Mouse (Mus musculus) adipocyte (in vitro differentiated cells): ENCODE results near the gene Itpr3.

Experiments used
- DNase-seq: peaks from one replicate; pipeline ENCODE4 v3.0.0-alpha.2; 2016; ENCODE audit warnings: low spot score

Gene Itpr3

DNA sequence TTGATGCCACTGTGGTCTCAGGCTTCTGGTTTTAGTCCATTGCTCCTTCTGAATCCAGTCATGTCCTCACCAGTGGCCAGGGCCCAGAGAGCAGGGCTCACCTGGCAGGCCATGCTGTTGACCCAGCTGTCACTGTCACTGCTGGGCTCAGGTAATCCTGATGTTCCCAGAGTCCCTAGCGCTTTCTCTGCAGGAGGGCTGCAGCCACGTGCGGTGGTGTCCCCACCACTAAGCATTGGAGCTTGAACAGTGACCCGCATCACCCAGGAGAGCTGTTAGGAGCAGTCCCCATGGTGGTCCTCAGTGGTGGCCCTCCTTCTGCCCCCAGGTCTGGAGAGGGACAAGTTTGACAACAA is 62.4 kb downstream of the Itpr3 start:
- no peak for DNase-seq

DNA sequence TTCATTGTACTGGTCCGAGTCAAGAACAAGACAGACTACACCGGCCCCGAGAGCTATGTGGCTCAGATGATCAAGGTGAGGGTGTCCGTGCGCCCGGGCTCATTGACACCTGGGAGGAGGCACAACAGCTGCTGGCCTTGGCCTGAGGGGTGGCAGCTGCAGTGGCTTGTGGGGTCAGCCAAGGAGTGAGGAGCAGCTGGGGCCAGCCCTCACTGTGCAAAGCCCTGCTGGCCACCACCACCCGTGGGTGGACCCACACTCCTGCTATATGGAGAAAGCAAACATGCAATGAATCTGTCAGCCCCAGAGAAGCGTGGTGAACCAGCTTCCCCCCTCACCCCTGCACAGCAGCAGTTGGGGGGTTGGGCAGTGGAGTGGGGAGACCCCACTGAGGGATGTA is 62.9 kb downstream of the Itpr3 start:
- no peak for DNase-seq

DNA sequence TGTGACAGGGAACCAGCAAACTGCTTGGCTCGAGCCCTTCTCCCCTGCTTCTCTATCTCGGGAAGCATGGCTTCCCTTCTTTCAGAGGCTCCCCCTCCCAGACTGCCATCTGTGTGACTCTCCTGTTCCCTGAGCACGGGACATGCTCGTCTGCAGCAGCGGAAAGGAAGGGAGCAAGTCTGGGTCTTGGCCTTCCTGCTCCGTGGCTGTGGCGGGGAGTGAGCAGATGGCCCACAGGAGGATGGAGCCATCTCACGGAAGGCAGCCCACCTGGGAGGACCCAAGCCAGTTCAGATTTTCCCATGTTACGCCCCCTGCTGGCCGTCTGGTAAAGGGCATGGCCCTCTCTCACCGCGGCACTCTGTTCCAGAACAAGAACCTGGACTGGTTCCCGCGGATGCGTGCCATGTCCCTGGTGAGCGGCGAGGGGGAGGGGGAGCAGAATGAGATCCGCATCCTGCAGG is 63.5 kb downstream of the Itpr3 start:
- DNase-seq: no peak

DNA sequence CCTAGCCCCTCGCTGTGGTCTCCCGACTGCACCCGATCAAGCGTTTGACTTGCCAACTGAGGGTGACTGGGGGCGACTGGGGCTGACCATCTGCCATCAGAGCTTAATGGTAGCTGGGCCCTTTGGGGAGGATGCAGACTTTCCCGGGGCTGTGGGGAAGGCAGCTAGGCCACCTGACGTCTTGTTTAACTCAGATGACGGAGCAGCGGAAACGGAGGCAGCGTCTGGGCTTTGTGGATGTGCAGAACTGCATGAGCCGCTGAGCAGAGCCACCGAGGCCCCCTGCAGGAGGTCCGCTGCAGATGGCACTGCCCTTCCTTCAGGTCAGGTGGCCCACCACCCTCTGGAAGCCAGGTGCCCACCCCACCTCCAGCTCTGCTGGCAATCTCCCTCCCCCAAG is 64.2 kb downstream of the Itpr3 start:
- no peak for DNase-seq

DNA sequence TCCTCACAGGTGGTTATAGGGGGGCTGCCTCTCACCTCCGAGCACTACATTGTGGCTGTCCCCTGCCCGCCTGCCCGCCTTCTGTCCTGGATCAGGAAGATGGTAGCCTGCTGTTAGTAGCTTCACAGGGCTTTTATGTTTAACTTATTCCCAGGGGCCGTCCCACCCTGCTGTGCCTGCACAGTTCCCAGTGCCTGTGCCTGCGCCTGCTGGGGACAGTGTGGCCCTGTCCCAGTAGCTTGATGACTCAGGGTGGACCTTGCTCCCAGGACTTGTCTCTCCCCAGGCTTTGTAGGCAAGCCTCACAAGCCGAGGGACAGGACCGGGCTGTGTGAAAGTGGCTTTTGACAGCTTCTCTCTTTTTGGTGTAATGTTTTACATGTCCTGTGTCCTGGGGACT is 64.7 kb downstream of the Itpr3 start:
- no peak for DNase-seq

DNA sequence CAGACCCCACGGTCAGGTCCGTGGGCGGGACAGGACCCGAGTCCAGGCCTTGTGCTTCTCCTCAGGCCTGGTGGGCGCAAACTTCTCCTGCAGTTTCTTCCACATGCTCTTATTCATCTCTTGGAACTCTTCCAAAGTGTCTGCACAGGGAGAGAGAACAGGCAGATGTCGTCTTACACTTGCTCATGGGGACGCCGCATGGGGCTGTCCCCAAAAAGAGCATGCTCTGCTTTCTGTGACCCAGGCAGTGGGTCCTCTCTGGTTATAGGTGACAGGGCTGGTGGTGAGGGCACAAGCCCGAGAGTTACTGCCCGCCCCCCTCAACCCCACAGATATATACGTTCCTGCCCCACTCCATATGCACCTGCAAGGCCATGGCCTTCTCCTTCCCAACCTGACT is 65.6 kb downstream of the Itpr3 start:
- no peak for DNase-seq

DNA sequence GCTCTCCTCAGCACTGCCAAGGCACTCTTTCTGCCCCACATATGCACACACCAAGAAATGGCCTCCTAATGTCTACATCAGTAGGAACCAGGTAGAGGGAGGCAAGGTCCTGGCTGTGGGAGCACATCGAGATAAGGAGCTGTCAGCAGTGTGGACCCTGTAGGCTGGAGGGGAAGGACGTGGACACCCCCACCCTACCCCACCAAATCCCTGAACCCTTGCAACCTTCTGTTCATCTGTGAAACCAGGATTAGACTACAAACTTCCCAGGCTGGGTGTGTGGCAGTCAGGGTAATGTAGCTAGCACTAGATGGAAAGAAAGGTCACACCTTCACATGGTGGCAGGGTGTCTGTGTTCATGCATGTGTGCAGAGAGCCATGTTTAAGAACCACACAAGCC is 66.0 kb downstream of the Itpr3 start:
- no peak for DNase-seq

DNA sequence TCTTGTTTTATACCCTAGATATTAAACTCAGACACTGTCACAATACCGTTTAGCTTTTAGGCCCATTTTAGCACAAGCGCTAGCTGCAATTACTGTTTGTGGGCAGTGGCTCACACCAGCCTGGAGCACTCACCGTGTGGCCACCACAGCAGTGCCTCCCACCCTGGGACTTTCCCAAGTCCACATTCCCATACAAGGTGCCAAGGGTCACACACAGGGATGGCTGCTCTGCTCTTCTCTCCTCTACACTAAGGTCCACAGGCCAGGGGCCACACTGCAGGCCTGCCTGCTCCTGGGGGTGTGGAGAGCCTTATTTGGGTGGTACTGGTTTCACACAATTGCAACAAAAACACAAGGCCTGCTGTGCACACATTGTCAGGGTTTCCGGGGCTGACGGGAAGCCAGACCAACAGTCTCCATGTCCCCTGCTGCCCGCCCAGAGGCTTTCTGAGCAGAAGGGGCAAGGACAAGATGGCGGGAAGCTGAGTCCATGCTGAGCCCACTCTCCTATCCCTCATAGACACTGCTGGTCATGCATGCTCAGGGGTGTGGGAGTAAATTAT is 66.8 kb downstream of the Itpr3 start:
- DNase-seq: no peak

DNA sequence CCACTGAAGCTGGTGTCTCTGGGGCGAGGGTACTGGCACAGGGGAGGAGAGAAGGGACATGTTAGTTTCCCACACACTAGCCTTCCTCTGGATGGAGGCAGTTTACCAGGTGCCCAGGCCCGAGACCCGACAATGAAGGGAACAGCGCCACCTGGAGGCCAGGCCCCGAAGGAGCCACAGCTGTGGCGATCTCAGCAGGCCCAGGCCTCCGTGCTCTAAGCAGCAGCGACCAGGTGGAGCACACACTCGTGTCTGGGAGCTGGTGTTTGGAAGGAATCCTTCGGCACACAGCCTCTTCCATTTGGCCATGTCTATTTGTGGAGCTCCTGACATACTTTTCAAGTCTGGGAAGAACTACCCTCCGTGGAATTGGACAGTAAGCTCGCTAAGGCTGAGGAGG is 68.1 kb downstream of the Itpr3 start:
- peak; percentile 64 for DNase-seq

DNA sequence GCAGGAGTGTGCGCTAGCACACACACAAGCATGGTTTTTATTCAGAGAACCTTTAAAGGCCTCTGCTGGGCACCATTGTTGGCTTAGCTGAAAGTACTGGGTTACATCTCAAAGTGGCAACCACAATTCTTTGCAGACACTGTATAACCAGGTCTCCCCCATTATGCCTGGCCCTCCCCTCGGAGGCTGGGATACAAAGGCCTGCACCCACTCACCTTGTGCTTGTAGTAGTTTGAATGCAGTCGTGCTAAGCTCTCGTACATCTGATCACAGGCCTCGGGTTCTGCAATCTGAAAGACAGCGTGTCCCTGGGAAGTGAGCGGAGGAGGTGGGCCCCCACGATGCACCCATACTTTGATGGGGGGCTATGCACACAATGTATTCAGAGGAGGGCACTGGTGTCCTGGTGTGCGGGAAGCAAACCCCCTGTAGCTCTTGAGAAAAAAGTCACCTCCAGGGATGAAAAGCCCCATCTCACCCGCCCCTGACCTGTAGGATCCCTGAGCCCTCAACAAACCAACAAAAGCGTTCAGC is 68.6 kb downstream of the Itpr3 start:
- DNase-seq: no peak

DNA sequence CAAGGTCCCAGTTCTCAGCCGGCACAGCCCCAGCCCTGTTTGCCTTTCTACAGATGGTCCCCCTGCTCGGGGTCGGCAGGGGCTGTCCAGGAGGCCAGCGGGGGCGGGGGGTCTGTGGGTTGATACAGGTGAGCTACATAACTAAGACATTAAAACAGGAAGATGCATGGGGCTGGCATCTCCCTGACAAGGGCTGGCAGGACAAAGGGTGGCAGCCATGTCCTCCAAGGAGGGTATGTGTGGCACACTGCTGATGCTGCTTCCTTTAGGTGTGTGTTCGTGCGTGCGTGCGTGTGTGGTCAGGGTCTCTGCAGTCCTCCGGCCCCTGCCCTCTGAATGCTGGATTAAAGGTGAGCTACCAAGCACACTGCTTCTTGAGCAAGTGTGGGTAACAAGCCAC is 69.9 kb downstream of the Itpr3 start:
- DNase-seq: no peak

DNA sequence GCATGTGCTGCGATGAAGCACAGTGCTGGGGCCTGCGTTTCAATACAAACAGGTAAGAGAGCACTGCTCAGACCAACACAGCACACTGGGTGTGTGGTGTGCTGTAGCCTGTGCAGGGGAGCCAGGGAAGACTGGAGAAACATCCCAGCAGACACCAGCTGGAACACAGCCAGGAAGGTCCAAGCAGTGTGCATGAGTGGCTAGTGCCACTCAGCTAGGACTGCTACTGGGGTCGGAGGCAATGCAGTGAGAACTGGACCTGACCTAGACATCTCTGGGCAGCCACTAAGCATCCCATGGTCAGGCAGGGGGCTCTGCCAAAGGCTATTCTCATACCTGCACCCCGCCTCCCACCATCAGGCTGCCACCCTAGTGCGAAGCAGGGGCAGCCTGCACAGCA is 71.1 kb downstream of the Itpr3 start:
- no peak for DNase-seq

DNA sequence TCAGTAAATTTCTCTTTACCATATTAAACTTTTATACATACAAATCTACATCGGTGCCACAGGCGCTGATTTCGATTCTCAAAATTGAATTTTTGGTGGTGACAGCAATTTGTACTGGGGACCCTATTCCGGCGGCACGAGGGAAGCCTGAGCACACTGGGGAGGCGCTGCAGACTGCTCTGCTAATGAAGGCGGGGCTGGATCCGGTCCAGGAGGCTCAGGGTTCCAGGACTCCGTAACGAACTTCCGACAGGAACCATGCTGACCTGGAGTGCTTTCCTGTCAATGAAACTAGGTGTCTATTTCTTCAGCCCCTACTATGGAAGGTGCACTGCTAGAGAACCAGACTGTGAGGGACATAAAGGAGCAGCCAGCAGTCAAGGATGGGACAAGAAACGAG is 72.2 kb downstream of the Itpr3 start:
- no peak for DNase-seq

DNA sequence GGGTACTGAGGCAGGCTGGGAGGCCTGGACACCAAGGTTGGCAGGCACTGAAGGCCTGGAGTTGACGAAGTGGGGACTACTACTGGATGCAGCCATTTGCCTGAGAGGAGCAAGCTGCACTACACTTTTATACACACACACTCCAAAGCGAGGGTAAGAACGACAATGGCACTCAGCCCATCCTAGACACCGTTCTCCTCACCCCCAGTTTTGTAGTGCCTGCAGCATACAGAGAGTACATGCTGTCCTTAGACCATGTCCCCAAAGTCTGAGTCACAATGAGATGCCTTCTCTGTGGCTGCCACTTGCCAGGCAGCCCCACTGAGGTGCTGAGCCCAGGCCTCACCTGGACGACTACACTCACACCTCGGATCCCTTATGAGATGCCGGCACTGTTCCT is 72.7 kb downstream of the Itpr3 start:
- no peak for DNase-seq

DNA sequence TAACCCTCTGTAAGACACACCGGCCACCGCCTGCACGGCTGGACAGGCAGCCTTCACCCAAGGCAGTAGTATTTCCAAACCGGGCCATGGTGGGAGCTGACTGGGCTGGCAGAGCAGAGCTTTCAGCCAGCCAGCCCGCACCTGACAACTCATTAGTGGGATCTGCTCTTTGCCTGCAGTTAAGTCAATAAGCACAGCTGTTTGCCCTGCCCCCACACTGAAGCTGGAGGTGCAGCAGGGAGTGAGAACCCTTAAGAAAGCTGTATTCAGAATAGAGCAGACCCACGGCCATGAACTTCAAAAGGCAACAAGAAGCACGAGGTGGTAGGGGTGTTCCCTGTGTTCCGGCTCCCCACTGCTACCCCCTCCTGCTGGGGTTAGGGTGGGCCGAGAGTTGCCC is 73.1 kb downstream of the Itpr3 start:
- no peak for DNase-seq

DNA sequence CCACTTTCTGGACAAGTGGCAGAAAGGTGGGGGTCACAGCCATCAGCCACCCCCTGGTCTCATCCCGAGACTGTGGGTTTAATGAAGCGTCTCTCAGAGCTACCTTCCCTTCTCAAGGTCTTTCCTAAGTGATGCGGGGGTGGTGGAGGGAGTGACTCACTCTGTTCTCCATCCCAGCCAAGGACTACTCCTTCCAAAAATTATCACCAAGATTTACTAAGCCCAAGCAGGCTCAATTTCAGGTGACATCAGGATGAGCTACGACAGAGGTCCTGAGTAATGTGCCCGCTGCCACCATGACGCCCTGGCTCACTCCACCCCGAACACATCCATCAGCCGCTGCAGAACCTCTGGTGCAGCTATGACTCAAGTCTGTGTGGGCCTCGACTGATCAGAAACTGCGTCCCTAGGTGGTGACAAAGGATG is 74.1 kb downstream of the Itpr3 start:
- no peak for DNase-seq

DNA sequence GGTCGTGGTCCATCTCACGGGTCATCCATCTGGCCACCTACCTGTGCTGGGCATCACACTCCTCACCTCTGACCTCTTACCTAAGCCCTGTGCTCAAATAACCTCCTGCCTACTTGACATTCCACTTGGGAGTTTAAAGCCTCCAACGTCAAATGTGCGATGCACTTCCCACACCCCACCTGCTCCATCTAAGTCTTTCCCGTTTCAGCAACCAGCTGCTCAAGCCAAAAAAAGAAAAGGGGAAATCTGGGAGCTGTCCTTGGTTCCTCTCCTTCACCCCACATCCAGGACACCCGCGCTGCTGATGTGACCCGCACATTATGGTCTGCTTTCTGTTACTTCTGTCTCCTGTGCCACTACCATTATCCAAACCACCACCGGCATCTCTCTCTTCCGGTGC is 75.1 kb downstream of the Itpr3 start:
- no peak for DNase-seq

DNA sequence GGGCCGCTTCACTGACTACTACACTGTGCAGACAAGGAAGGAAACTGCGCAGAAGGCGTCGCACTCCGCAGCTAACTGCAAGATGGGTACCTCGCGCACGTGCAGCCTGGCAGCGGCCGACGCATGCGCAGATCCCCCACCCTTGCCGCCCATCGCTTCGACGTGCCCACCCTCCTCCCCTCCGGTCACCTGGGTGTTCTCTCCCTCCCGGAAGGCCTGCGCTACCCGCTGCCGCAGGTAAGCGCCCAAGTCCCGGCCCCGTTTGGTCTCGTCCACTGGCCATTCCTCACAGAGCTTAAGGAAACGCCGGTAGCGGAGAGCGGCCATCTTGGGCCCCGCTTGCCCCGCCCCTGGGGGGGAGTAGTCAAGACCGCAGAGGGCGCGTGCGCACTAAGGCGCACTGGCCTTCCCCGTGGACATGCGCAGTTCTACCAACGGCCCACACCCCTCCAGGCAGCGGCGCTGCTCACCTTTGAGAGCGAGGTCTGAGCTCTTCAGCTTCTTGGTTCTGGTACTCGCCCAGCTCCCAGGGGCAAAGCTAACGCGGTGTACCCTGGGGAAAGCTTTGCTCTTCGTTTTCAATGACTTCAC is 76.5 kb downstream of the Itpr3 start, which contains the start of gene Uqcc2:
TSS of gene Uqcc2 (minus strand) at position 366 of the 591 bp plus-strand sequence.
- DNase-seq: peak; percentile 98

DNA sequence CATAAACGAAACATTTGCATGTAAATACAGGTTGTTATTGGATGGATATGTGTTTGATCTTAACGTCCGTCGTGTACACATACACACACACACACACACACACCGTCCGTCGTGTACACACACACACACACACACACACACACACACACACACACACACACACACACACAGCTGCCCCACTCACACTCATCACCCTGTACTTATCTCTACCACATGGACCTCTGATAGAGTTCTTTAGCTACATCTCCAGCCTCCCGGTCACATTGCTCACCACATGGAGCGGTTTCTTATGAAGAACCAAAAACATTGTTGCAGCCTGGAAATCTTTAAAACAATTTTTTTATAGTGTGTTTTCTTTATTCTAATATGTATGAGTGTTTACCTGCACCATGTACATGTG is 77.1 kb downstream of the Itpr3 start:
- no peak for DNase-seq

DNA sequence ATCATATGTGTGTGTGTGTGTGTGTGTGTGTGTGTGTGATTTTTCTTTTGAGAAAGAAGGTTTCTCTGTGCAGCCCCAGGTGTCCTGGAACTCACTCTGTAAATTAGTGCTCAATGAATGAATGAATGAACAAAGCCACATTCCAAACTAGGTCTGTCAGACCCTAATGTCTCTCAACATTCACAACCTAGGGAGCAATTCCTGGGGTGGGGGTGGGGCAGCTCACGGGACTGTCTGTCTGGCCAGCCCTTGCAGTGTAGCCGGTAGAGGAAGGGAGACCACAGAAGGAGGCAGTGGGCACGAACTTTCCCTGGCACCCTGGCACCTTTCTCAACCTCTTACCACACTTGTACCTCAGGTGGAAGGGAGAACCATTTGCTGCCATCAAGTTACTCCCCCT is 77.6 kb downstream of the Itpr3 start:
- no peak for DNase-seq

DNA sequence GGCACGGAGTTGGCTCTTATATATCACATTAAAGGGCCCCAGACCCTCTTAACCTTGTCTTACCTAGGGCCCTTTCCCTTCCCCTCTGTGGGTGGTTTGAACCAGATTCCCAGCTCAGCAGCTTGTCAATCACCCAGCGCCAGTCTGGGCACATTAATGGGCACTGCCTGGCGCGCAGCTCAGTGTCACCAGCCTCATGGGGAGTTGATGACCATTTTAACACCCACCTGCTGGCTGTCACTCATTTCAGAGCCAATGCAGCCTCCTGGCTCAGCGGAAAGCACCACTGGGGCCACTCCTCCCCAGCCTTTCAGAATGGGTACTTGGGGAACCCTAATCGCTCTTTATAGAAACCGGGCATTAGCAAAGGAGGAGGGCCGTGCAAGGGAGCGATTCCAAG is 81.3 kb downstream of the Itpr3 start:
- no peak for DNase-seq

DNA sequence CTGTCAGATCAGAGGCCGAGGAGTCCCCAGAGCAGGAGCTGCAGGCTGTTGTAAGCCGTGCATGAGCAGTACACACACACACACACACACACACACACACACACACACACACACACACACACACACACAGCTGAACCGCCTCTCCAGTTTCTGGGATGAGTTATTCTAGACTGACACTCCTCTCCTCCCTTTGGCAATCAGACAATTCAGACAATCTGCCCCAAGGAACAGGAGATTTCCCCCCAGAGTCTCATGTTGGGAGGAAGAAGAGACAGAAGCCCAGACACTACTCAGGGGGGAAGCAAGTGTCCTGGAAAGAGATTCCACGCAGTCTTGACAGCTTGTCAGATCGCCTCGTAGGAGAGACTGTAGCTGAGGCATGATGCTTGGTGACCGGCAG is 82.2 kb downstream of the Itpr3 start:
- DNase-seq: no peak

DNA sequence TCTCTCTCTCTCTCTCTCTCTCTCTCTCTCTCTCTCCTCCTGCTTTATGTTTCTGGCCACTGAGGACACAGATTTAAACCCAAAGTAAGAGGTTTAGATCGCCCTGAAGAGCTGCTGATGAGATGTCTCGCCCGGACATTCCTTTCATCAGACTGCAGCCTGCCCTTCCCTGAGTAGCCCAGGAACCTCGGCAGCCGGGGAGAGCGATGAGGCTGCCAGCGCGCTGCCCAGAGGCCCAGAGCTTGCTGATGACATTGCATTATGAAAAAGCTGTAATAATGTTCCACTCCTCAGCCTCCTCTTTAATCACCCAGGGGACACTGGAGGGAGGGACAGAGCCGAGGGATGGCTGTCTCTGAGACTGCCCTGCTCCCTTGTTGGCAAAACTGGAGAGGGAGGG is 83.2 kb downstream of the Itpr3 start:
- DNase-seq: no peak

DNA sequence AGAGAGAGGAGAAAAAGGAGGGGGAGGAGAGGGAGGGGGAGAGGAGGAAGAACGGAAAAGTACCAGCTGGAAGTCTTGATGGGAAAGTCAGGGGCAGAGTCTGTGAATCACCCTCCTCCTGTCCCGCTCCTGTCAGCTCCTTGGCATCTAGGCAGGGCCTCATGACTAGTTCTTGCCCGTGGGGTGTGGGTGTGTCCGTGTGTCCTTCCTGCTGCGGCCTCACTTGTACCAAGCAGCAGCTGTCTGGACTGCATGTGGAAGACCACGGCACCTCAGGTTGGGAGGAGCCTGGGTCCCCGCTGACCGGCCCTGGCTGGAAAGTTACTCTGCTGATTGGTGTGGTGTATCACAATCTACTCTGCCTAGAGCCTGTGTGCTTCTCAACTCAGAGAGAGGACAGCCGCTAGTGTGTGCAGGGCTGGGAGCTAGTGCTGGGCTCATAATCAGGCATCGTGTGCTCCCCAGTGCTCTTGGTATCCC is 84.9 kb downstream of the Itpr3 start:
- peak; percentile 84 for DNase-seq
